Mouse (Mus musculus) cerebellum, adult 2 months (tissue): ENCODE measurements at regions not wholly inside any gene's neighbourhood (a gene's known extent, or its start where the extent isn't known, plus 50 kb on each side); places are given as distances from the start of the nearest gene placed in this dataset.

Experiments
- CTCF ChIP-seq: fragments of 200-500 bp; IDR thresholded peaks from 2 replicates; pipeline ENCODE4 v1.5.1; 2011; ENCODE audit warnings: low read depth, mild to moderate bottlenecking, control low read depth, low read length, moderate library complexity, borderline replicate concordance; ENCODE audit not compliant: insufficient read depth
- POLR2A ChIP-seq: fragments of 200-500 bp; IDR thresholded peaks from 2 replicates; pipeline ENCODE4 v1.6.1; 2011; ENCODE audit warnings: low read length, control low read depth, borderline replicate concordance; ENCODE audit not compliant: insufficient read depth

DNA sequence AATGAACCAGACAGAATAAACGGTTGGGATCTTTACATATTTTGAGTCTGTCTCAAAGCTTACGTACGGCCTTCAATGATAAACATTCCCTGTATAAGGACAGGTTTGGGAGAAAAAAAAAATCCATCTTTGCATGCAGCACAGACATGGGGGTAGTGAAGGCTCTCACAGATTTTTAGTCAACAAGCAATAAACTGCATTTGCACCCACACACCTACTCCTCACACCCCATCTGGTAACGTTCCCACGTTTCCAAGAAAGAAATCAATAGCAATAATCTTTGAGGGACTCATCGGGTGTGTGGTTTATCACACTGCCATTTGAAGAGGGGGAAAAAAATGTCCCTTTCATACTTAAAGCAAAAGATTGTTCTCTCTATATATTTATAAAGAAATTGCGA, 113.8 kb upstream of the Onecut1 start:
- TF ChIP-seq POLR2A (no peak), CTCF (no peak)
